Mouse (Mus musculus) left cerebral cortex, adult 9 months (tissue): ENCODE measurements around the gene Pik3ap1.

Source experiments
- DNase-seq, 2 experiments: peaks; one replicate each; pipeline ENCODE4 v3.0.0; 2022; ENCODE audit warnings: low spot score in 2 of 2

Pik3ap1 gene

GRCm38 (mm10) chr19:41279724-41280244, 105.1 kb downstream of the Pik3ap1 start:
- no peak for DNase-seq

- DNase-seq: no peak
These were observed 106.3 kb downstream of the Pik3ap1 start for GRCm38 (mm10) chr19:41278606-41279005.

- DNase-seq: no peak
These were observed 109.3 kb downstream of the Pik3ap1 start for GRCm38 (mm10) chr19:41275588-41275987.

GRCm38 (mm10) chr19:41270906-41271305, 114.0 kb downstream of the Pik3ap1 start:
- DNase-seq: no peak

- peak; percentile 27 to 66 for DNase-seq
These were observed 114.7 kb downstream of the Pik3ap1 start for GRCm38 (mm10) chr19:41270151-41270727.

- DNase-seq: no peak
These were observed 118.5 kb downstream of the Pik3ap1 start for GRCm38 (mm10) chr19:41266251-41266901.

- DNase-seq: no peak
These were observed 120.5 kb downstream of the Pik3ap1 start for GRCm38 (mm10) chr19:41264331-41264799.

- peak; percentile 66 to 82 for DNase-seq
These were observed 121.1 kb downstream of the Pik3ap1 start, which contains the start of gene Tm9sf3 for GRCm38 (mm10) chr19:41263630-41264295. Gene Tm9sf3, minus strand, starts transcription at chr19:41263997.

GRCm38 (mm10) chr19:41262712-41263629, 121.9 kb downstream of the Pik3ap1 start:
- DNase-seq: peak; percentile 16 to 43

- no peak for DNase-seq
These were observed 124.2 kb downstream of the Pik3ap1 start for GRCm38 (mm10) chr19:41260736-41261135.

- DNase-seq: no peak
These were observed 125.6 kb downstream of the Pik3ap1 start for GRCm38 (mm10) chr19:41259256-41259655.

- no peak for DNase-seq
These were observed 126.2 kb downstream of the Pik3ap1 start for GRCm38 (mm10) chr19:41258707-41259106.

GRCm38 (mm10) chr19:41254584-41254983, 130.3 kb downstream of the Pik3ap1 start:
- no peak for DNase-seq

GRCm38 (mm10) chr19:41248968-41249367, 135.9 kb downstream of the Pik3ap1 start:
- DNase-seq: no peak

GRCm38 (mm10) chr19:41248271-41248670, 136.6 kb downstream of the Pik3ap1 start:
- no peak for DNase-seq

- no peak for DNase-seq
These were observed 138.6 kb downstream of the Pik3ap1 start for GRCm38 (mm10) chr19:41246271-41246670.

- DNase-seq: peak in 1 of 2 experiments; percentile 36
These were observed 140.3 kb downstream of the Pik3ap1 start for GRCm38 (mm10) chr19:41244581-41244980.

GRCm38 (mm10) chr19:41241997-41242396, 142.9 kb downstream of the Pik3ap1 start:
- DNase-seq: no peak

GRCm38 (mm10) chr19:41233698-41234097, 151.2 kb downstream of the Pik3ap1 start:
- DNase-seq: no peak
